Mouse (Mus musculus) left cerebral cortex, postnatal 36 days (tissue): Measurements from ENCODE around the gene Medag. TPM values are rescaled to one million over a fixed set of nuclear protein-coding genes. Genes with fewer than 3 reads are reported as not detected.

Source experiments
- DNase-seq, 2 experiments: peaks; one replicate each; pipeline ENCODE4 v3.0.0; 2021 to 2022; ENCODE audit warnings: low spot score in 2 of 2, mixed read lengths in 1 of 2
- intact Hi-C: fragments of 180-260 bp; cut with DNase I; formaldehyde crosslinking; loops from one replicate; pipeline ENCODE4 v1.15.1; 2025
- total RNA-seq, 2 experiments: library from RNA; stranded (reverse); gene quantifications; 2 replicates each; pipeline ENCODE4 v1.2.3; 2021

The Medag gene
- total RNA-seq, 2 experiments from 2014 or later, result 14.5 to 16.5 TPM

GRCm38 (mm10) chr5:149454281-149454680 is 42.7 kb downstream of the Medag start:
- peak; percentile 47 to 70 for DNase-seq
- intact Hi-C loops, result loop anchor here (5.0 kb wide), 1 partner anchor 68 kb away; no protein-coding TSS in a partner anchor

GRCm38 (mm10) chr5:149456544-149456943 is 45.0 kb downstream of the Medag start:
- DNase-seq, result no peak
- intact Hi-C loops, result no loop called here

GRCm38 (mm10) chr5:149462071-149462470 is 50.5 kb downstream of the Medag start:
- no peak for DNase-seq
- intact Hi-C loops, result no loop called here

- intact Hi-C loops, result no loop called here
- DNase-seq, result no peak
These were observed 53.8 kb downstream of the Medag start for GRCm38 (mm10) chr5:149465305-149465704.

- intact Hi-C loops, result no loop called here
- no peak for DNase-seq
These were observed 62.6 kb downstream of the Medag start for GRCm38 (mm10) chr5:149474142-149474541.

- intact Hi-C loops, result no loop called here
- DNase-seq, result no peak
These were observed 63.3 kb downstream of the Medag start for GRCm38 (mm10) chr5:149474701-149475468.

Other genes with a start within 250 kb of the Medag start
- 10 to 100 TPM; 38.5 to 43.6 TPM for gene Uspl1, start 227.4 kb upstream of the Medag start, total RNA-seq
- gene Hmgb1, start 227.3 kb upstream of the Medag start, total RNA-seq, result 100 to 1,000 TPM; 122 to 123 TPM
- 10 to 100 TPM; 12.5 to 14.2 TPM for gene Alox5ap, start 147.0 kb upstream of the Medag start, total RNA-seq
- under 1 TPM; 0.41 to 0.59 TPM for gene Tex26, start 27.9 kb downstream of the Medag start, total RNA-seq
- gene Wdr95, start 116.9 kb downstream of the Medag start, total RNA-seq, result 1 to 10 TPM in 1 of 2 experiments, under 1 TPM in 1; 0.91 to 1.7 TPM
- 100 to 1,000 TPM; 322 to 355 TPM for gene Hsph1, start 224.6 kb downstream of the Medag start, total RNA-seq